Mouse (Mus musculus) heart, postnatal 10 days (tissue): ENCODE results near the gene Thegl. TPM values are rescaled to one million over a fixed set of nuclear protein-coding genes. Genes with fewer than 3 reads are reported as not detected.
"Not testable (repeated sequence)": the region's sequence is repeated elsewhere in the genome, so short reads cannot be mapped to it uniquely, and the experiment has no call there.

Source experiments
- DNase-seq, 2 experiments: peaks; one replicate each; pipeline ENCODE4 v3.0.0; 2021
- intact Hi-C: fragments of 180-260 bp; cut with DNase I; formaldehyde crosslinking; loops from one replicate; pipeline ENCODE4 v1.15.1; 2025
- total RNA-seq, 2 experiments: library from RNA; stranded (reverse); gene quantifications; 2 replicates each; pipeline ENCODE4 v1.2.3; 2021

Gene Thegl
- total RNA-seq, 2 experiments from 2014 or later: not detected

GRCm38 (mm10) chr5:77091923-77092322 lies 76.1 kb downstream of the Thegl start:
- intact Hi-C loops: loop anchor here (5.0 kb wide), 1 partner anchor 40 kb away; no protein-coding TSS in a partner anchor
- DNase-seq: no peak

DNA sequence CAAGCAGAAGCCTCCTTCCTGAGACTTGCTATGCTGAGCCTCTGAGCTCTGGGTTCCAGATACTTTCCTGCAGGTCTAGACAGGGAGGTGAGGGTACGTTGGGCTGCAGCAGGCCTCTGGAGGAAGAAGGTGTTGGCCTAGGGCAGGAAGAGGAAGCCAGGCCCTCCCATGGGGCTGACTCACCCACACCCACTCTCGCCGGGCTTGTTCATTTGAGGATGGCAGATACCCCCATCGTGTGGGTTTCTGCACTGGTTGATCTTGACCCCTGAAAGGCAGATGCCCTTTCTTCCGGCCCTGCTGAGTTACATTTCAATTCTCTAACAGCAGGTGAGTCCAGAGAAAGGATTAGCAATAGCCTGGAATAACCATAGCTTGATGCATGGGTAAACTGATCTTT lies 76.7 kb downstream of the Thegl start:
- DNase-seq: no peak
- intact Hi-C loops: loop anchor here (5.0 kb wide), 1 partner anchor 40 kb away; no protein-coding TSS in a partner anchor

- DNase-seq: no peak
- intact Hi-C loops: loop anchor here (2.0 to 5.0 kb wide), 2 partner anchors 21 to 38 kb away; partner anchors contain the start of gene Hopx
Observed at GRCm38 (mm10) chr5:77093961-77094360, 78.1 kb downstream of the Thegl start.

DNA sequence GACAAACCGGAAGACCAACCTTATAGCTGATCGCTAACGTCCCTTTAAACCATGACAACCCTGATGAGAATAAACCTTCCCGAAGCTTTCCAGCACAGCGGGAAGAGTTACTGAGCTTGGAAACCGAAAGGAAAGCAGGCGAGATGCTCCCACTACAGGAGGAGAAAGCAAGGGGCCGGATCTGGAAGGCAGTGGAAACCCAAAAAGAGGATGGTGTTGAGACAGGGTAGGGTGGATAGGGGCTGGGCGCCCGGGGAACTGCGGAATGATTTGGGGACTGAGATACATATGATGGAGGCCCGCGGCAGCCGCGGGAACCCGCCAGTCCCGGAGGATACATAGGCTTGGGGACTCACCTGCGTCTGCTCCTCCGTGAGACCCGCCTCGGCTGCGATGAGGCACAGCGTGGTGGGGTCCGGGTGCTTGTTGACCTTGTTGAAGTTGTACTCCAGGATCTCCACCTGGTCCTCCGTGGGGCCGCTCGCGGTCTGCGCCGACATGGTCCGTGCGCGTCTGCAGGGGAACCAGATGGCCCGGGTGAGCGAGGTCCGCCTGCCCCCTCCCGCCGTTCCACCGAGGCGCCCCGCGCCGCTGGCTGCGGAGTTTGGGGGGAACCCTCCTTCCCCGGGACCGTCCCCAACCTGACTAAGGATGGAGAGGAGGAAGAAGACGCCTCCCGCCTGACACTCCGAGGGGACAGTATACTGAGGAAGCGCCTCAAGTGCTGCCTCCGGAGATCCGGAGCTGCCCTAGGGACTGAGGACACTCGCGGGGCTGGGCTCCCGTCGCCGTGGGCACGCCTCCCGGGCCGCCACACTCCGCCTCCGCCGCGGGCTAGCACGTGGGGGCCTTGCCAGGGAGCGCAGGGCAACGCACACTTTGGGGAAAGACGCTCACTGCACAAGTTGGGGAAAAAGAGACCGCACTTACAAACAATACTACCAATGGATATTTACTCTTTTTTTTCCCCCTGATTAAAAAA lies 79.0 kb downstream of the Thegl start:
- intact Hi-C loops: loop anchor here (2.0 to 5.0 kb wide), 2 partner anchors 20 to 38 kb away; partner anchors contain the start of gene Hopx

GRCm38 (mm10) chr5:77096194-77096593 lies 80.4 kb downstream of the Thegl start:
- DNase-seq, intact Hi-C loops: not testable (repeated sequence)

More for the DNA sequence above, 79.0 kb downstream of the Thegl start:
- peak; percentile 86 to 90 for DNase-seq

DNA sequence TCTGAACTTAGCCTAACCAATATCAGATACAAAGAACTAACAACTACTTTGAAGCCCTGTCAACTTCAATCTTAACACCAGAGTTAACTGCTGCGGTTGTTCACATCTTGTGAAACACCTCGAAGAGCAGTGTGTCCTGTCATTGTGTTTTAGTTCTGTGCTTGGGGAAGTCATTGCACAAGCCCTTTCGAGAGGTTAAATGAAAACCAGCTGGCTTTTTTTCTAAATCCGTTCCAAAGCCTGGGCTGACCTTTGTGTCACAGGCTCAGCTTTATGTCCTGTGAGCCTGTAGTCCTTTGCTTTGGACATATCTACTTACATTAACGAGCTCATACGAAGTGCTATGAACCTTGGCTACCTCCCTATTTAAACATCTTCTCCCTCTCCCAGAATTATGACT lies 81.9 kb downstream of the Thegl start:
- intact Hi-C loops: no loop called here
- no peak for DNase-seq

DNA sequence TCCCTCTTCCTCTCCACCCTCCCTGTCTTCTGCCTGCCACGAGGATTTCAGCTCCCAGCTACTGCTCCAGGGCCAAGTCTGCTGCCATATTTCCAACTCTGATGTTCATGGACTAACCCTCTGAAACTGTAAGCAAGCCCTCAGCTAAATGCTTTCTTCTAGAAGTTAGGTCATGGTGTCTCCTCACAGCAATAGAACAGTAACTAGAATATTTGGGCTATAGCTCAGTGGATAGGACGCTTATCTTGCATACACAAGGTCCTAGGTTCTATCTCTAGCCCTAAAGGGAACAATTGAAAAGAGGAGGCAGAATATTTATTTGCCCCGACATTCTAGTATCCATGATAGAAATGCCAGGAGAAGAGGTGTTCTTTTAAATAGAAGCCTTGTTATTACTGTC lies 83.1 kb downstream of the Thegl start:
- intact Hi-C loops: no loop called here

DNA sequence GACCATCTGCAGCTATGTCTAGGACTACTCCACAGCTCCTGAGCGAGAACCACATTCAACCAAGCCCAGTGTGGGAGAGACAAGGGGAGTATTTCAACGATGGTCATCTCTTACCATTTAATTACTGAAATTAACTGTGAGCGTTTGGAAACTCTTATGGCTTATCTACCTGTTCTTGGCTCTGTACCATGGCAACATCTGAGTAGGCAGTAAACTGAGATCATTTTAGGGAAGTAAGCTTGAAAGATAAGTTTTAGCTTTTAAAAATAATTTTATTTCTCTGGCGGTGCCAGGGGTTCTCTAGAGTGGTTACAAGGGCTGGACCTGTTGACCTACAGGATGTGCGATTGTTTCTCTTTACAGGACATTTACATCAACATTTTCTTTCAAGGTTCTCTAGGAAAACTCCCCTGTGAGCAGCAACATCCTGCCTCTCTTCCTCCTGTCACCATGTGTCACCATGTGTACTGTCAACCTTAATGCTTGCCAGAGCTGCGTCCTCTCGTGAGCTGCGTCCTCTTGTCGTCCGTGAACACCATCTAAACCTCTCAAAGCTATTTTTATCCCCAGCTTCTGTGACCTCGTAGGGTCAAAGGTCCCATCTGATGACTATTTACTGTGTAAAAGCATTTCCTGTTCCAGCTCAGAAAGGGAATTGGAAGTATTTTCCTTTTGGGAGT lies 83.6 kb downstream of the Thegl start:
- peak; percentile 60 to 62 for DNase-seq

More for the DNA sequence above, 83.1 kb downstream of the Thegl start:
- DNase-seq: no peak

DNA sequence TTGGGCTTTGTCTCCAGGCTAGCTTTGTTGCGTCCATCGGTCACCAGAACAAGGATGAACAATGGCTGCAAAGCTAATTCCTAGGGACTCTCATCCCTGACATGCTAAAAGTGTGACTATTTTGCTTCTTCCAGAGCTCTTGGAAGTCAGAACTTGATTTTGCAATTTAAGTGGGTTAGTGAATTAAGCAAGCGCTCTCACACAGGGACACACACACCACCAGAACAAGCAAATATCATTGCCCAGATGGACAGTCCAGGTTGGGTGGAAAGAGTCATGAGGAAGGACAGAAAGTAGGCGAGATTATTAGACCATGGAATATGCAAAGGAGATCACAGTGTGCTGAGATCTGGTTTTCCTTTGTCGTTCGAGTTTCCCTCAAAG lies 84.2 kb downstream of the Thegl start:
- no peak for DNase-seq
- intact Hi-C loops: no loop called here

More for the DNA sequence above, 83.6 kb downstream of the Thegl start:
- intact Hi-C loops: no loop called here

GRCm38 (mm10) chr5:77100691-77101090 lies 84.9 kb downstream of the Thegl start:
- DNase-seq: no peak
- intact Hi-C loops: no loop called here

DNA sequence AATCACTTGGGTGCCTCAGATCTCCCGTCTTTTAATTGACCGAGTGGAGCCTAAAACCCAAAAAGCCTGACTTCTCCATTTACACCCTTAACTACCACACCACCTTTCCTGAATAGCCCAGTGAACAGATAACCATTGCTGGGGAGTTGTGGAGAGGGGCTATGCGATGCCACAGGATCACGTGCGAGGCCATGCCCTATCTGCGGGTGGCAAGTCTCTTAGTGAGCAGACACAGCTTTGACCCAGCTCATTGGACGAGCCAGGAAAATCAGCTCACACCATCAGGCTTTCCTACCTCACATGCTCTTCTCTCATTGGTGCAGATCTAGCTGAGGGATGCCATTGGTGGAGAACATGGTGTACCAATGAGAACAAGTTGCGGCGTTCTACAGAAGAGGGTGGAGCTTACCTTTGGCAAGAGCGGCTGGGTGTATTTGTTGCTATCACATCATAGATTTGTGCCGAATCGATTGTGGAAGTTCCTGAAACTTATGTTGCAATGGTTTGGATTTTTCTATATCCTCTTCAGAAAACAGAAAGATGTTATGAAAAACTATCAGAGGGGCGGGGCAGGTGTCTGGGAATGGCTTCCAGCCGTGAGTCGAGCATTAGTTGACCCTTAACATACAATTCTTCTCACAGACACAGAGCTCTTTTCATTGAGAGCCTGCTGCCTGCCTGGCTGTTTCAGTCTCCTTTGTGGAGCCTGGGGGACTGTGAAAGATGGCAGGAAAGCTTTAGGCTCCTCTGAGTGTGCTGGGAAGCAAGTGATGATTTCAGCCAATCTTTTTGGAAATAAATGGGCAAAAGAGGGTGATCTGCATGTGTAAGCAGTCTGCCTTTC lies 86.9 kb downstream of the Thegl start:
- intact Hi-C loops: no loop called here
- DNase-seq: no peak

DNA sequence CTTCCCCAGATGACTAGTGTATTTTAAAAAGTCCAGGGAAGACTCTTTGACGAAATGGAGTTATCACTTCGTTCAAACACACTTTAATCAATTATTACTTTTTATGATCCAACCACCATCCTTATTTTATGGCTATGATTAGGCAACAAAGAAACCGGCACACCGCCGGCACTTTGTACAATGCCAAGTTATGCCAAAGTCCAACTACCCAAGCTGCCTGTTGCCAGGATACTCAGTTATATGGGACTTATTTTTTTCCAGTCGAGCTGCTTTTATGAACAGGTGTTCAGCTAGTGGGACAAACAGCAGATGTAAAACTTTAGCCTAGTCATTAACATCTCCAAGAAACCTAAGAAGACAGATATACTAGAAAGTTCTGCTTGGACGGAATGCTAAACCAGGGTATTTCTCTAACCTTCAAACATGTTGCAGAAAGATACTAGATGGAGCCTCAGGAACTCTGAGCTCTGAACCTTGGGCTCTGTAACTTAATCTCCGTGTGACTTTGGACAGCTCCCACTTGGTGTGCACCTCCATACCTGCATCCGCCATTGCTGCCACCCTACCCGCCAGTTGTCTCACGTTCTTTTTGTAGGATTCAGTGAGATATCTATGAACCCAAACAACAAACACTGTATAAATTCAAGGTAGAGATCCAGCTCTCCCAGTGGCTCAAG lies 91.5 kb downstream of the Thegl start:
- DNase-seq: no peak
- intact Hi-C loops: no loop called here

DNA sequence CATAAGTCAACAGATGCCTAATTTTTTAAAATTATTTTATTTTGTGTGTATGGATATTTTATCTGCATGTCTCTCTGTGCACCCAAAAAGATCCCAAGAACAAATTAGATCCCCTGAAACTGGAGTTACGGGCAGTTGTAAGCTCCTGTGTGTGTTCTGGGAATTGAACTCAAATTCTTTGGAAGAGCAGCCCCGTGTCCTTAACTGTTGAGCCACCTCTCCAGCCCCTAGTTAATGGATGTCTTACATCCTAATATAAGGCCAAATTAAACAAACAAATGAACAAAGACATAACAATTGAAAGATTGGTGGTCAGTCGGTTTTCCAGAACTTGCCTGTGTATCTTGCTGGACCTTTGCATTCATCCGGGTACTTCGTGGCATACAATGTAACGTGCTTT lies 93.0 kb downstream of the Thegl start:
- intact Hi-C loops: no loop called here
- DNase-seq: no peak

DNA sequence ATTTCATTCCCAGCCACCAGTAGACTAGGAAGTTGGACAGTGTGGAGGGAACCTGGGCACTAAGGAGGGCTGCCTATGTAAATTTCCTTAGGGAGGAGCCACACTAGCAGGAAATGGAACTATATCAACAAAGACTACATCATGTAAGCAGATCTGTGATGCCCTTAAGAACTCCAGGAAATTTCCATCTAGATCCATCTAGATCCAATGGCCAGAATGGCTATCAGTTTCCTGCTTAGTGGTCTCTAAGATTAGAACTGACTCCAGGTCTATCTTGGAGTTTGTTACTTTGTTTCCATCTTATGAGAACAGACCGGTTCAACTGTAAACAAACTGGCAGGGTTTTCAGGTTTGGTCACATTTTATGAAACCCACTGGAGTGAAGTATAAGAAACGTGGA lies 94.0 kb downstream of the Thegl start:
- DNase-seq: no peak
- intact Hi-C loops: no loop called here

Other genes starting within 250 kb of the Thegl start
- gene Aasdh, start 110.5 kb upstream of the Thegl start, total RNA-seq: 10 to 100 TPM; 10.1 to 14.4 TPM
- 100 to 1,000 TPM; 166 to 168 TPM for gene Paics, start 64.7 kb upstream of the Thegl start, total RNA-seq
- gene Ppat, start 64.4 kb upstream of the Thegl start, total RNA-seq: 10 to 100 TPM; 14.6 to 15.9 TPM
- 10 to 100 TPM; 74.0 to 75.6 TPM for gene Srp72, start 41.3 kb upstream of the Thegl start, total RNA-seq
- gene Arl9, start 12.0 kb upstream of the Thegl start, total RNA-seq: not detected
- gene Hopx, start 99.1 kb downstream of the Thegl start, total RNA-seq: 100 to 1,000 TPM; 498 to 553 TPM
- under 1 TPM in 1 of 2 experiments, not detected in 1; 0.45 TPM for gene Spink2, start 195.4 kb downstream of the Thegl start, total RNA-seq
- gene Rest, start 249.5 kb downstream of the Thegl start, total RNA-seq: 10 to 100 TPM; 22.6 to 27.8 TPM